8 mouse cellular contexts compared by ENCODE assay signal in genomic region chr4:117496482-117497165, GRCm38 (mm10). TPM values are rescaled to one million over a fixed set of nuclear protein-coding genes. Genes with fewer than 3 reads are reported as not detected.
DNase-seq lines count a peak whose midpoint lies in the region; ATAC-seq and TF ChIP-seq lines count a peak whose summit lies in the region.

Rnf220 (minus strand) TSS chr4:117497052.

- H3K27me3 ChIP-seq in embryonic facial prominence, embryonic 12.5 days = peaks cover 41% of the 10 kb centered on the region
- H3K27me3 ChIP-seq in kidney, embryonic 14.5 days (ENCODE audit: control insufficient read depth, insufficient read depth, low read length) = peaks cover 56% of the 10 kb centered on the region
- peaks cover 30% of the 10 kb centered on the region for H3K27me3 ChIP-seq in limb, embryonic 12.5 days
- peaks cover 40% of the 10 kb centered on the region for H3K27me3 ChIP-seq in midbrain, postnatal 0 days (ENCODE audit: insufficient read depth, low read length)

- H3K9ac ChIP-seq in embryonic facial prominence, embryonic 12.5 days = peak within 1 kb of the TSS; percentile 52
- H3K9ac ChIP-seq in kidney, embryonic 14.5 days (ENCODE audit: low read depth, low read length) = peak within 1 kb of the TSS; percentile 48
- H3K9ac ChIP-seq in limb, embryonic 12.5 days (replicated peaks) = peak within 1 kb of the TSS; percentile 72
- H3K9ac ChIP-seq in midbrain, postnatal 0 days (replicated peaks; ENCODE audit: low read length, poor library complexity, severe bottlenecking) = peak within 1 kb of the TSS; percentile 55

- peak; percentile 13 for DNase-seq in urinary bladder, postnatal 14 days (ENCODE audit: low spot score)
- no peak for DNase-seq in urinary bladder, postnatal 4 days (ENCODE audit: low spot score in 2 of 2)
- peak; percentile 27 to 41 for DNase-seq in heart, adult 9 months (ENCODE audit: low spot score in 2 of 2)
- peak; percentile 83 for DNase-seq in midbrain, postnatal 0 days (ENCODE audit: low spot score)
- peak; percentile 29 to 45 for DNase-seq in thymus, postnatal 36 days

- H3K4me2 ChIP-seq in embryonic facial prominence, embryonic 12.5 days (replicated peaks) = peak within 1 kb of the TSS; percentile 94
- H3K4me2 ChIP-seq in kidney, embryonic 14.5 days (replicated peaks; ENCODE audit: low read depth, low read length) = peak within 1 kb of the TSS; percentile 92
- peak within 1 kb of the TSS; percentile 91 for H3K4me2 ChIP-seq in limb, embryonic 12.5 days
- H3K4me2 ChIP-seq in midbrain, postnatal 0 days (ENCODE audit: low read depth, low read length, poor library complexity, severe bottlenecking) = peak within 1 kb of the TSS; percentile 82

- under 1% methylated on average over 42 of the region's 42 CpGs for WGBS in embryonic facial prominence, embryonic 12.5 days
- under 1% methylated on average over 42 of the region's 42 CpGs for WGBS in kidney, embryonic 14.5 days
- under 1% methylated on average over 42 of the region's 42 CpGs for WGBS in limb, embryonic 12.5 days
- under 1% methylated on average over 42 of the region's 42 CpGs for WGBS in midbrain, postnatal 0 days

- H3K4me1 ChIP-seq in embryonic facial prominence, embryonic 12.5 days = peaks cover 24% of the 10 kb centered on the region
- H3K4me1 ChIP-seq in kidney, embryonic 14.5 days (ENCODE audit: control insufficient read depth, insufficient read depth, low read length) = peaks cover 22% of the 10 kb centered on the region
- peaks cover 27% of the 10 kb centered on the region for H3K4me1 ChIP-seq in limb, embryonic 12.5 days (replicated peaks)
- H3K4me1 ChIP-seq in midbrain, postnatal 0 days (ENCODE audit: insufficient read depth, low read length) = peaks cover 14% of the 10 kb centered on the region; the same call in 1 of the 2 replicates

- H3K4me3 ChIP-seq in embryonic facial prominence, embryonic 12.5 days = peak within 1 kb of the TSS; percentile 45
- H3K4me3 ChIP-seq in kidney, embryonic 14.5 days (ENCODE audit: low read length) = peak within 1 kb of the TSS; percentile 48
- H3K4me3 ChIP-seq in limb, embryonic 12.5 days (replicated peaks) = peak within 1 kb of the TSS; percentile 64
- peak within 1 kb of the TSS; percentile 43 for H3K4me3 ChIP-seq in midbrain, postnatal 0 days (ENCODE audit: low read depth, low read length)

- TF ChIP-seq CTCF in midbrain, postnatal 0 days (IDR thresholded peaks at IDR 0.05) = peak; percentile 46

- no peak within 1 kb of the TSS for H3K27ac ChIP-seq in embryonic facial prominence, embryonic 12.5 days
- H3K27ac ChIP-seq in kidney, embryonic 14.5 days (ENCODE audit: low read depth, low read length) = no peak within 1 kb of the TSS
- H3K27ac ChIP-seq in limb, embryonic 12.5 days = peak within 1 kb of the TSS; percentile 94
- H3K27ac ChIP-seq in midbrain, postnatal 0 days (ENCODE audit: low read depth, low read length) = peak within 1 kb of the TSS; percentile 43; the same call in 1 of the 2 replicates

- no peaks in the 10 kb centered on the region for H3K36me3 ChIP-seq in embryonic facial prominence, embryonic 12.5 days
- H3K36me3 ChIP-seq in kidney, embryonic 14.5 days (ENCODE audit: control insufficient read depth, insufficient read depth, low read length) = no peaks in the 10 kb centered on the region
- H3K36me3 ChIP-seq in limb, embryonic 12.5 days = peaks cover 10% of the 10 kb centered on the region; the same call in 1 of the 2 replicates
- H3K36me3 ChIP-seq in midbrain, postnatal 0 days (ENCODE audit: insufficient read depth, low read length) = no peaks in the 10 kb centered on the region

- no peaks in the 10 kb centered on the region for H3K9me3 ChIP-seq in embryonic facial prominence, embryonic 12.5 days
- H3K9me3 ChIP-seq in kidney, embryonic 14.5 days (ENCODE audit: control insufficient read depth, low read length) = no peaks in the 10 kb centered on the region; the same call in 1 of the 2 replicates
- peaks cover 3% of the 10 kb centered on the region for H3K9me3 ChIP-seq in limb, embryonic 12.5 days
- H3K9me3 ChIP-seq in midbrain, postnatal 0 days (ENCODE audit: low read length) = no peaks in the 10 kb centered on the region

- ATAC-seq in embryonic facial prominence, embryonic 12.5 days (ENCODE audit: insufficient number of reproducible peaks, insufficient read depth, low FRiP score, low TSS enrichment) = peak; percentile 92
- ATAC-seq in kidney, embryonic 14.5 days (ENCODE audit: low FRiP score, low TSS enrichment) = peak; percentile 87
- ATAC-seq in limb, embryonic 12.5 days (ENCODE audit: insufficient number of reproducible peaks, insufficient read depth, low FRiP score, low TSS enrichment, low read depth) = peak; percentile 93
- peak; percentile 82 for ATAC-seq in midbrain, postnatal 0 days (ENCODE audit: low FRiP score)

RNA-seq across cellular contexts. Expression of gene Rnf220, which starts in this region (rescaled TPM):
- 106 and 107 TPM in 2 replicates for polyA plus RNA-seq in embryonic facial prominence, embryonic 12.5 days (2016; fragmentation: Nextera tagmentation; extraction: Ambion mirVana)
- 50.8 and 59.3 TPM in 2 replicates for polyA plus RNA-seq in kidney, embryonic 14.5 days (2014; fragmentation: Nextera tagmentation; extraction: Ambion mirVana)
- polyA plus RNA-seq in limb, embryonic 12.5 days (2016; fragmentation: Nextera tagmentation; extraction: Ambion mirVana) = 112 and 119 TPM in 2 replicates
- total RNA-seq in midbrain, postnatal 0 days (2014; rRNA removed) = 174 and 192 TPM in 2 replicates
- polyA plus RNA-seq in midbrain, postnatal 0 days (2015; fragmentation: Nextera tagmentation; extraction: Ambion mirVana) = 115 and 122 TPM in 2 replicates

Comparison
In these comparisons a context has a peak if more than half of its experiments do, and no peak if none do; other contexts are left out.
1. DNase-seq: peak in urinary bladder, postnatal 14 days (single experiment), heart, adult 9 months (2 of 2), midbrain, postnatal 0 days (single experiment) and thymus, postnatal 36 days (2 of 2); none in urinary bladder, postnatal 4 days (0 of 2).
2. H3K27ac ChIP-seq: peak in limb, embryonic 12.5 days (single experiment) and midbrain, postnatal 0 days (single experiment); none in embryonic facial prominence, embryonic 12.5 days (single experiment) and kidney, embryonic 14.5 days (single experiment).
3. Peak in every context shown above with its lines, with median percentiles within 50 percentile points of each other: ATAC-seq, H3K4me2 ChIP-seq, H3K4me3 ChIP-seq and H3K9ac ChIP-seq.